Mouse (Mus musculus): ENCODE measurements around the gene Rcl1.

The Rcl1 gene

GRCm38 (mm10) chr19:29113746-29114649 is 12.8 kb downstream of the Rcl1 start:
- no peak for DNase-seq (ENCODE audit: low spot score in 2 of 2)

DNA sequence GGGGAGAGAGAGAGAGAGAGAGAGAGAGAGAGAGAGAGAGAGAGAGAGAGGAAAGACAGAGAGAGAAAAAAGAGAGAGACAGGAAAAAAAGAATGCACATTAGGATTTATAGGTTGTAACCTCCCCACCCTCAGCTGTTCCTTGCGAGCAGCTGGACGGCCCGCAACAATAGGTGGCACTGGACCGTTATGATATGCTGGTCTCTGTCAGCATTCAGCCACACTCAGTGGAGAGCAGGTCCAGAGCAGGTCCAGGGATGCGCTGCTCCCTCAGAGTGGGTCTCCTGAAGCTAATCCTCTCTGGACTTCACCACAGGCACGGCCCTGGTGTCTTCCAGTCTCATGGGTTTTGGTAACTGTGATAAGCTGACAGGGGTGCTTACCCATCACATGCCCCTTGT is 15.6 kb downstream of the Rcl1 start:
- DNase-seq (ENCODE audit: low spot score in 2 of 2), result no peak

GRCm38 (mm10) chr19:29118196-29118595 is 17.0 kb downstream of the Rcl1 start:
- DNase-seq (ENCODE audit: low spot score in 2 of 2), result no peak

GRCm38 (mm10) chr19:29120311-29120710 is 19.1 kb downstream of the Rcl1 start:
- no peak for DNase-seq (ENCODE audit: low spot score in 2 of 2)

DNA sequence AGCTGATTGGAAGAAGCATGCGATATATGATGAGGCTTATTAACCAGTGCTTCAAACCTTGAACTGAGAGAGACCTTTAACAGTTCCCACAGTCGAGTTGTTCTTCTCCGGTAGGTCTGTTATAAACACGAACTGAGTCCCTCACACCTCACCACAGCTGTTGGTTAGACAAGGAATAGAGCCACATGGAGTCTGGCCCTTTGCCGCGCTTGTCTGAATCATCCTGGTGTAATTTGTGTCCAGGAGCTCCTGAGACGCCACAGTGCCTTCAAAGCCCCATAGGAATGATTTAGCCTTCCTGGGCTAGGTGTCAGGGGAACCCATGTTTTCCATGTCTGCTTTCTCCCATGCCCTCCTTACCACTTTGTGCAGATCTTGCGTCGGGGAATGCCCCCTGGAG is 20.2 kb downstream of the Rcl1 start:
- no peak for DNase-seq (ENCODE audit: low spot score in 2 of 2)

DNA sequence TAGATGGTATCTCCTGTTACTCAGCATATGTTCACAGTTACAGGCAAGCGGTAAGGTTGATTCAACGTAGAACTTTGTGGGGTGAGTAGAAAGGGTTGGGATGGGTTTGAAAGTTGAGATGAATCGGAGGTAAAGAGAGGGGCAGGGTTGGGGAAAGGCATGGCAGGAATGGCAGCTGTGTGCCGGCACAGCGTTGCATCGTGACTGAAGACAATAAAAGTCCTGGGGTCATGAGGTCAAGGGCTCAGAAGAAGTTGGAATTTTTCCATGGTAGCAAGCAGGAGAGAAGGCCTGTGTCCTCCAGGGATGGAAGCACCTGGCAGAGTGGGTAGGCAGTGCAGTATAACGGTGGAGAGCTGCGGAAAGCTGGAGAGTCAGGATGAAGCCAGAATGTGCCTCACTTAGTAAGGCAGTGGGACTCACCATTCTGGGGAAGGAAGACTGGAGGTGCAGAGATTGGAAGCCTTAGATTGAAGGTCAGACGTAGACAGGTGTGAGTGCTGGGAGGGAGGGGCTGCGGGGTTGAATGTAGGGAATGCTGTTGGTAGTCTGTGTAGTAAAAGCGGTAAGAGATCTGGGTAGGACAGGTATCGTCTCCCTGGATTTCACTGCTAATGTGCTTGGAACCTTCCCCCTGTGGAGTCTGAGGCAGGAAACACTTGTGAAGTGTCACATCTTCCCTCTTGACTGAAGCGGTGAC is 23.9 kb downstream of the Rcl1 start:
- no peak for DNase-seq (ENCODE audit: low spot score in 2 of 2)

GRCm38 (mm10) chr19:29126347-29127015 is 25.3 kb downstream of the Rcl1 start:
- no peak for DNase-seq (ENCODE audit: low spot score in 2 of 2)

- DNase-seq (ENCODE audit: low spot score in 2 of 2), result no peak
These were observed 26.2 kb downstream of the Rcl1 start for GRCm38 (mm10) chr19:29127331-29127730.

- no peak for DNase-seq (ENCODE audit: low spot score in 2 of 2)
These were observed 27.0 kb downstream of the Rcl1 start for GRCm38 (mm10) chr19:29128217-29128616.

GRCm38 (mm10) chr19:29129551-29129950 is 28.4 kb downstream of the Rcl1 start:
- no peak for DNase-seq (ENCODE audit: low spot score in 2 of 2)

DNA sequence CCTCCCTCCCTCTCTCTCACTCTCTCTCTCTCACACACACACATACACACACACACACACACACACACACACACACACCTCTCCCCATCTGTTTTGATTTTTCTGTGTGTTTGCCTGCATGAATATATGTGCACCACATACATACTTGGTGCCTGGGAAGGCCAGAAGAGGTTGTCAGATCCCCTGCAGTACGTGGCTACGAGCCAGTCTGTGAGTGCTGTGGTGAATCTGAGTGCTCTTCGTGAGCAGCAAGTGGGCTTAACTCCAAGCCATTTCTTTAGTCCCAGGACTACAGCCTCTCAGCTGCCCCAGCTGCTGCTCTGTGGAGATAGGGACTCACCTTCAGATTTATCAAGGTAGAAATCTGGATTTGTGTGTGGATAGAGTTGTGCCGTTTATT is 30.0 kb downstream of the Rcl1 start:
- no peak for DNase-seq (ENCODE audit: low spot score in 2 of 2)

- no peak for DNase-seq (ENCODE audit: low spot score in 2 of 2)
These were observed 33.1 kb downstream of the Rcl1 start for GRCm38 (mm10) chr19:29134293-29134692.

- no peak for DNase-seq (ENCODE audit: low spot score in 2 of 2)
These were observed 34.1 kb downstream of the Rcl1 start for GRCm38 (mm10) chr19:29135172-29135736.

DNA sequence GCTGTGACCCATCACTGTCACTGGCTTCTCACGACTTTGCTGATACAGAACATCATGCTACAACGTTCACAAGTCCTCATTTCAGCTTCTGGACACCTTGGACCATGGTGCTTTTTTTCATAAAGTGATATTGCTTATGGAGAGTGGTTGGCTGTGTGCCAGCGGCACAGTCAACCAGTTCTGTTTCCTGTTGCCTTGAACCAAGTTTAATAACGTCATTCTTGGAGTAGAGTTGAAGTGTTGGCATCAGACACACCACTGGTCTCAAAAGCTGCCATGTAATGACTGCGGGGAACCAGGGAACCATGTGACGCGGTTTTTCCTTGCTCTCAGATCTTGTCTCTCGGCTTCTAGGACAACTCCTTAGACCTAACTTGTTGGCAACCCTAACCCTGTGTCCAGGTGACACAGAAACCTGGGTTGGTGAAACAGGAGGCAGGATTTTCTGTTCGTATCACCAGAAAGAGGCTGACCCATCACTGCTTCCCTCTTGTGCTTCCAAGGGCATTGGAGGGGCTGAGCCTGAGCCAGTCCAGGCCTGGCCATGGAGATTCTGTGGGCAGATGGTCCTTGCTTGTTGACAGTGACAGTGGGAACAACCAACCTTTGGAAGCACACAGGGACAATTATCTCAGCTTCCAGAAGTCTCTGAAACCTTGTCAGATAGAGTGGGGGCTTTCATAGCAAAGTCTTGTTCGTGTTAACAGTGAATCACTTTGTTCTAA is 37.5 kb downstream of the Rcl1 start:
- no peak for DNase-seq (ENCODE audit: low spot score in 2 of 2)

DNA sequence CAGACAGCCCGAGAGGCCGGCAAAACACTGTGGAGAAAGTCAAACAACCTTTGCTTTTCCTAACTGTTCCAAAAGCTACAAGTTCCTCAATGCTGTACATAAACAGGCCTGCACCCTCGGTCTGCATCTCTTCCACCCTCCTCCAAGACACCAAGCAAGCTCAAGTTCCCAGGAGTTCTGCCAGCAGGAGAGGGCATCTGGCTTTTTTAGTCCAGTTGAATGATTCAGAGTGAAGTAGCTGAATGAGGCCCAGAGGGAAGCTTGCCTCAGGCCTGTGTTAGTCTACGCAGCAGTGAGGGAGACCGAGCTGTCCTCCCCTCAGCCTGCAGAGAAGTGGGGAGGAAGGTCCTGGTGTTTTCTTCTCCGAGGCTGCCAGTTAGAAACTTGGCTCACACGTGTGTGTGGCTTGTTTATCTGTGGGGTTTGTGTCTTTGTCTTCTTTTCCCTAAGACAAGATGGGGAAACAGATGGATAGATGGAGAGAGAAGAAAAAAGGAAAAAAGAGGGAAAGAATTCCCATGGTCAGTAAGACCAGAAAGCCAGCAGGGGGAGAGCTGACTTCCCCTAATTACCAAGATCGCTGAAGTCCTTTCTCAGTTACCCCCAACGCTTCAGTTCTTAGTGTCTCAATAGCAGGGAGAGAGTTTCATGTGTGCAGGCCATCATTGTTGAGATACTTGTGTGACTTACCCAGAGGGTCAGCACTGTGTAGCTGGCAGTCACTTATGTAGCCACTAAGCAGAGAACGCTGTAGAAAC is 38.7 kb downstream of the Rcl1 start:
- DNase-seq (ENCODE audit: low spot score in 2 of 2), result no peak

DNA sequence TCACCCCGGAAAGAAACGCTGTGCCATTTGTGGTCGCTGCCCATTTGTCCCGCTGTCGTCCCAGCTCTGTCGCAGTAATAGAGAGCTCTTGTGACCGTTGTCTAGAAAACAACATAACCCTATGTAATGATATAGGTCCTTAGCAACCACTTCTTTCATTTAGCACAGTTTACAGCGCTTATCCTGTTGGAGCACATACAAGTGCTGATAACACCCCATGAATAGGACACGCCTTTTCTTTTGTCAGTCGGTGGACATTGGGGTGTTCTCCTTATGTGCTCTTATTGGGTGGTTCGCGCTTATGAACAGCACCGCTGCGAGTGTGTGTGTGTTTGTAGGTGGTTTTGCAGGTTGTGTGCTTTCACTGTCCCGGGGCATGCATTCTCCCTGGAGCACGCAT is 39.8 kb downstream of the Rcl1 start:
- DNase-seq (ENCODE audit: low spot score in 2 of 2), result no peak

GRCm38 (mm10) chr19:29142307-29142706 is 41.1 kb downstream of the Rcl1 start:
- no peak for DNase-seq (ENCODE audit: low spot score in 2 of 2)

GRCm38 (mm10) chr19:29145421-29145820 is 44.2 kb downstream of the Rcl1 start:
- no peak for DNase-seq (ENCODE audit: low spot score in 2 of 2)

GRCm38 (mm10) chr19:29146820-29147219 is 45.6 kb downstream of the Rcl1 start:
- no peak for DNase-seq (ENCODE audit: low spot score in 2 of 2)

- DNase-seq (ENCODE audit: low spot score in 2 of 2), result no peak
These were observed 48.4 kb downstream of the Rcl1 start for GRCm38 (mm10) chr19:29149583-29149982.

DNA sequence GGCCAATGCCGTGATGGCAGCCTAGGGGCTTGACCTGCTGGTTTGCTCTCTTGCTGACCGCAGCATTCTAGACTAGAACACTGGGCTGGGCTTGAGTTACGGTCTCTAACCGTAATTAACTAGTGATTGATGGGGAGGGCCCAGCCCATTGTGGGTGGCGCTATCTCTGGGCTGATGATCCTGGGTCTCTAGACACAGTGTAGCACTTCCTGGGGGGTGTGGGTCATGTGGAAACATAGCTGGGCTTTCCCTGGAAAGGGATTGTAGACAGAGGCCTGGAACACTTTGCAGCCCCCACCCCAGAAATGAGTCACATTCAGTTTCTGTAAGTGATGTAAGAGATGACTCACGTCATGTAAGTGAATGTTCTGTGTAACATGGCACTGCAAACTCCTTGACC is 48.9 kb downstream of the Rcl1 start:
- no peak for DNase-seq (ENCODE audit: low spot score in 2 of 2)
